Mouse (Mus musculus): ENCODE measurements at regions not wholly inside any gene's neighbourhood (a gene's known extent, or its start where the extent isn't known, plus 50 kb on each side); places are given as distances from the start of the nearest gene placed in this dataset.

DNA sequence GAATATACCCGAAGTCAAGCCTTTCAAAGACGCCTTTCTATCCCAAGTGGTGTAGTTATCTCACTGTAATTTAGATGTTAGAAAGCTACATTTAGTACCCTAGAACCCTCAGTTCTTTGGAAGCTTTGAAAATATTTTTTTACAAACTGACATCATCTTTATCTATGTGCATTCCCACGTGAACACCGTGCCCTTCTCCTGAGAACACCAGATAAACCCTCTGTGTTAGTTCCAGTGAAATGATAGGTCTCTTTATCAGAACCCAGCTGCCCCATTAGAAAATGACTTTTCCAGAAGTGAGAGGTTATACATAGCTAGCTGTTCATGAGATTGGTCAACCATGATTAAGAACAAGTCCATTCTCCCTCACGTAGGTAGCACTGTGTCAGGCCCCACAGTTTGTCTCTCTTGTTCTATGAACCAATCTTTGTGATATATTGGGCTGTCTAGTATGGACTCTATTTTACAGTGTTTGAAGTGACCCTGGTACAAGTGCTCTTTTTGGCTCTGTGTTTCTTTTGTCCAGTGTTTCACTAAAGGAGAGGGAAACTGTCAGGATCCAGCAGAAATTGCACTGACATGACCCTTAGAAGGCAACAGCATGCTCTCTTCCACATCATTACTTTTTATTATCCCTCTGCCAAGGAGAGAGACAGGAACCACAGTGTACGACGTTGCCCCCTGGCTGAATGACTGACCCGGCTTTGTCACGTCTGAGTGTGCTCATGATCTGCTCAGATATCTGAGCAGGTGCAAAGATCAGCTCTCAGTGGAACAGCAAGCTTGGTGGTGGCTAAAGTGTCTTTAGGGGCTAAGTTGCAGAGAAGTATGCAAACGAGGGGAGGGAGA, 1717.9 kb upstream of the Gm7489 start:
- H3K27ac ChIP-seq (replicated peaks) = peak overlapping the region; percentile 87
- H3K4me3 ChIP-seq (replicated peaks) = no peak overlapping the region
- H3K36me3 ChIP-seq (replicated peaks) = no peaks in the 10 kb centered on the region
- H3K9ac ChIP-seq = no peak overlapping the region
- H3K27me3 ChIP-seq = no peaks in the 10 kb centered on the region
- WGBS (ENCODE audit: insufficient replicate concordance) = 34% methylated on average over 10 of the region's 10 CpGs
- ATAC-seq (ENCODE audit: insufficient read depth) = peak; percentile 98
- H3K4me1 ChIP-seq (replicated peaks) = peaks cover 32% of the 10 kb centered on the region
- H3K4me2 ChIP-seq = peak overlapping the region; percentile 41
- H3K9me3 ChIP-seq (replicated peaks) = no peaks in the 10 kb centered on the region

DNA sequence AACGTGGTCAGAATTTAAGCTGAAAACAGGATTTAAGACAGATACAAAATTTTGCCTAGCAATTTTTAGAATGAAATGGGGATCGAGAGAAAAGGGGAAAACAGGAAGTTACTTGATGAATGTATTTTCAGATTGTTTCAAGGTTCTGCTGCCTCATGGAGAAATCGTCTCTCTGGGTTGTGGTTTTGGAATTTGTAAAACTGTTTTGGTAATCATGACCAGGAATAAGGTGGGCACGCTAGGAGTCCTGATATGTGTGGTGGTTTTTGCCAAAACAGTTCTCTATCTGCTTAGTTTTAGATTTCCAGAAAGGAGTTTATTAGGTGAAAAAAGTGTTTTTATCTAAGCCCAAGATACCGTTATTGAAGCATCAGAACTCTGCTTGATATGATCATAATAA, 1716.9 kb upstream of the Gm7489 start:
- 34% methylated on average over 5 of the region's 5 CpGs for WGBS (ENCODE audit: insufficient replicate concordance)
- Histone ChIP-seq H3K27ac (replicated peaks) (peak overlapping the region; percentile 87), H3K36me3 (replicated peaks) (no peaks in the 10 kb centered on the region), H3K27me3 (no peaks in the 10 kb centered on the region), H3K4me3 (replicated peaks) (no peak overlapping the region), H3K9me3 (replicated peaks) (no peaks in the 10 kb centered on the region), H3K4me2 (no peak overlapping the region), H3K9ac (no peak overlapping the region), H3K4me1 (replicated peaks) (peaks cover 31% of the 10 kb centered on the region)
- ATAC-seq (ENCODE audit: insufficient read depth) = no peak

DNA sequence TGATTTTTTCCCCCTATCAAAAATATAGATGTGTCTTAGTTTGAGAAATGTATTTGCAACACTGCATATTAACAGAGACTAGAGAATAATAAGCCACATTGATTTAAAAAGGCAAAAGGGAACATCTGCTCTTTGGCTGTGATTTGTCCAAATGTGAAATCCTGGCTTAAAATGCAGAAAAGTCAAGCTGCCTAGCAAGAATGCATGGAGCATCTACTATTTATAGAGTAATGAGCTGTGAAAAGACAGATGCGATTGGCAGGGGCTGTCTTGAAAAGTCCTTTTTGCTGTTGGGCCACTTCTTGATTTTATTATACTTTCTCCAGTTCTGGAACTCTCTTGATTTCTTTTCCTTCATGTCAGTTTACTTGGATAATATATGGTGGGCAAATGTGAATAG, 1707.8 kb upstream of the Gm7489 start:
- H3K4me2 ChIP-seq = no peak overlapping the region
- H3K27me3 ChIP-seq = peaks cover 6% of the 10 kb centered on the region; the same call in 1 of the 2 replicates
- WGBS (ENCODE audit: insufficient replicate concordance) = 70% methylated on average over 1 of the region's 1 CpGs
- H3K9ac ChIP-seq = no peak overlapping the region
- no peak overlapping the region for H3K4me3 ChIP-seq (replicated peaks)
- no peak for ATAC-seq (ENCODE audit: insufficient read depth)
- no peaks in the 10 kb centered on the region for H3K9me3 ChIP-seq (replicated peaks)
- no peaks in the 10 kb centered on the region for H3K36me3 ChIP-seq (replicated peaks)
- H3K4me1 ChIP-seq (replicated peaks) = no peaks in the 10 kb centered on the region
- no peak overlapping the region for H3K27ac ChIP-seq (replicated peaks)

DNA sequence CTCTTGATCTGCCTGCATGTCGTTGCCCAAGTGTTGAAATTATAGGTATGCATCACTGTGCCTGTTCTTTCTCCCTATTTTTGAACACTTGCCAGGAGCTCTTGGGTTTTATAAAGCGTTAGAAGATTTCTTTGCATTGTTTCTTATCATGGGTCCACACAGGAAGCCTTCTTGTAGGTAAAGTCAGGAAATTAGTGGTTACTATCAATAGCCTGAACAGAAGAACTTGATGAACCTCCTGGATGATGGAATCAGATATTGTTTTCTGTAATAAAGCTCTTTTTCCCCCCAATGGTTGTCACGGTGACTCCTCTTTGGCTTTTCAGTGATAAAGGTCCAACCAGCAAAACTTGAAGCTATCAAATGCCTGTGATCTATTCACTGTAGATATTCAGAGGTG, 1706.0 kb upstream of the Gm7489 start:
- 0 out of 2 replicates have a peak, but pooled peaks cover 6% of the 10 kb centered on the region for H3K27me3 ChIP-seq
- H3K9ac ChIP-seq = no peak overlapping the region
- WGBS (ENCODE audit: insufficient replicate concordance) = 36% methylated on average over 3 of the region's 3 CpGs
- no peaks in the 10 kb centered on the region for H3K9me3 ChIP-seq (replicated peaks)
- H3K4me1 ChIP-seq (replicated peaks) = no peaks in the 10 kb centered on the region
- ATAC-seq (ENCODE audit: insufficient read depth) = no peak
- H3K27ac ChIP-seq (replicated peaks) = no peak overlapping the region
- H3K36me3 ChIP-seq (replicated peaks) = no peaks in the 10 kb centered on the region
- H3K4me2 ChIP-seq = no peak overlapping the region
- H3K4me3 ChIP-seq (replicated peaks) = no peak overlapping the region

DNA sequence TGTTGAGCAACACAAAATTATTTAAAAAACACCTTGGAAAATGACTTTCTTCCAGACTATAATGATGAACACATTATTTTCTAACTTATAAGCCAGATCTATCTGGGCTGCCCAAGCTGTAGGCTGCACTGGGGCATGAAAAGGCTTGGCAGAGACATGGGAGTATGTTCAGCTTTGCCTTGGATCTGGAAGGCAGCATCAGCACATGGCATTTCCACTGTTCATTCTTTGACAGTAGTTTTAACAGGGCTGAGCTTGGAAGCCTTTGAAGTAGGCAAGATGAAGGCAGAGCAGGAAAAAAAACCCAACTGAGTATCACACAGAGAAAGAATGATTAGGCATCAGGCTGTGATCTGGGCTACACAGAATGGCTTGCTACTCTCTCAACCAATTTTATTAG, 1705.3 kb upstream of the Gm7489 start:
- no peak for ATAC-seq (ENCODE audit: insufficient read depth)
- no peaks in the 10 kb centered on the region for H3K9me3 ChIP-seq (replicated peaks)

DNA sequence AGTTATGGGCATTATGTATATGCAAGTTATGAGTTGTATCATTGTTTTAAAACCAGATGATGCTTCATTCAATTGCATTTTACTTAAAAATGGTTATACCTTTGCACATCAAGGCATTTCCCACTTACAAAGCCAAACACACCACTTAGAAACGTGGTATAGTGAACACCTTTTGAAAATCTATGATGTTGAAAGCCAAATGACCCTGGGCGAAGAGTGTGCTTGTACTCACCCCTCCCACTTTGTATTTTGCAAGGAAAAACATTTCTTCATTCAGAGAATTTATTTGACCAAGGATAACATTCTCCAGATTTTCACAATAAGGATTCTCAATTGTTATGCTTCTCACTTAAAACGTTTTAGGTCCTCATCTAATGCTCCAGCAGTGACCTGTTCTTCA, 1693.5 kb upstream of the Gm7489 start:
- Histone ChIP-seq H3K36me3 (replicated peaks) (no peaks in the 10 kb centered on the region), H3K4me3 (replicated peaks) (no peak overlapping the region), H3K27me3 (no peaks in the 10 kb centered on the region), H3K4me2 (no peak overlapping the region), H3K27ac (replicated peaks) (no peak overlapping the region), H3K4me1 (replicated peaks) (no peaks in the 10 kb centered on the region), H3K9me3 (replicated peaks) (no peaks in the 10 kb centered on the region), H3K9ac (no peak overlapping the region)
- no peak for ATAC-seq (ENCODE audit: insufficient read depth)
- 45% methylated on average over 3 of the region's 3 CpGs for WGBS (ENCODE audit: insufficient replicate concordance)

More for the DNA sequence above, 1705.3 kb upstream of the Gm7489 start:
- H3K4me2 ChIP-seq = no peak overlapping the region
- 0 out of 2 replicates have a peak, but pooled peaks cover under 1% of the 10 kb centered on the region for H3K27me3 ChIP-seq
- no peak overlapping the region for H3K9ac ChIP-seq
- H3K4me3 ChIP-seq (replicated peaks) = no peak overlapping the region
- H3K36me3 ChIP-seq (replicated peaks) = no peaks in the 10 kb centered on the region
- no peak overlapping the region for H3K27ac ChIP-seq (replicated peaks)
- H3K4me1 ChIP-seq (replicated peaks) = no peaks in the 10 kb centered on the region

DNA sequence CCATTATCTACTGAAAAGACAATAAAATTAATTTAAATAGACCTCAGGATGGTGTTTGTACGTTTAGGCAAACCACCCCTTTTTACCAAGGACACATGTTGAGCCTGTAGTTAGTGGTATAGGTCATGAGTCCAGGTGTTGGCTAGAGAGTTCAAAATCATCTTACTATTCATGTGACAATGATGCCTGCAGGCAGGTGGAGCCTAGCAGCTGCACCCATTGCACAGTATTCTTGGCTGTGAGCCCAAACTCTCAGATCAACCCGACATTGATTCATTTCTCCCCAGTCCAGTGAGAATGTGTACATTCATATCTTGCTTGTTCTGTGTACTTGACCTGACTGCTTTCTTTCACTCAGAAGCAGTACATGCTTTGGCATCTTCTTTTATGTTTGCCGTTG, 1677.4 kb upstream of the Gm7489 start:
- H3K4me3 ChIP-seq (replicated peaks) = no peak overlapping the region
- H3K4me2 ChIP-seq = no peak overlapping the region
- no peaks in the 10 kb centered on the region for H3K9me3 ChIP-seq (replicated peaks)
- no peak for ATAC-seq (ENCODE audit: insufficient read depth)
- 63% methylated on average over 3 of the region's 3 CpGs for WGBS (ENCODE audit: insufficient replicate concordance)
- no peaks in the 10 kb centered on the region for H3K4me1 ChIP-seq (replicated peaks)
- H3K36me3 ChIP-seq (replicated peaks) = no peaks in the 10 kb centered on the region
- H3K27ac ChIP-seq (replicated peaks) = no peak overlapping the region
- no peak overlapping the region for H3K9ac ChIP-seq
- no peaks in the 10 kb centered on the region for H3K27me3 ChIP-seq

DNA sequence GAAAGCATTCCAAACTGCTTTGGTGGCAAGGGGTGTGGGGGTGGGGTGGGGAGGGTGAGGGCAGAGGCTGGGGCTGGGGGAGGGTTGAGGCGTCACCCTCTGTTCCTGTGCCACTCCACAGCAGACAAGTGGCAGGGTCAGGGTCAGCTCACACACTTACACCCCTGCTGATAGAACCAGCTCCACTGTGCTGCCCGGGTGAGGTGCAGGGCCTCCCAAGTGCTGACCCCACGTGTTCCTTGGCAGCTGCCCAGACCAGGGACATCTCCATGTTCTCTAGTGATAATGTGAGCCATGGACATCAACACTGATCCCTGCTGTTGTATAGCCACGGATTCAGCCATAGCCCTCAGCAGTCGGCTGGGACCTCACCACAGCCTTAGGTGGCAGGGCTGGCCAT, 1652.3 kb upstream of the Gm7489 start:
- 63% methylated on average over 5 of the region's 5 CpGs for WGBS (ENCODE audit: insufficient replicate concordance)
- Histone ChIP-seq H3K27ac (replicated peaks) (no peak overlapping the region), H3K9ac (no peak overlapping the region), H3K4me2 (no peak overlapping the region), H3K4me3 (replicated peaks) (no peak overlapping the region), H3K4me1 (replicated peaks) (no peaks in the 10 kb centered on the region), H3K9me3 (replicated peaks) (no peaks in the 10 kb centered on the region), H3K36me3 (replicated peaks) (no peaks in the 10 kb centered on the region), H3K27me3 (no peaks in the 10 kb centered on the region)
- no peak for ATAC-seq (ENCODE audit: insufficient read depth)

DNA sequence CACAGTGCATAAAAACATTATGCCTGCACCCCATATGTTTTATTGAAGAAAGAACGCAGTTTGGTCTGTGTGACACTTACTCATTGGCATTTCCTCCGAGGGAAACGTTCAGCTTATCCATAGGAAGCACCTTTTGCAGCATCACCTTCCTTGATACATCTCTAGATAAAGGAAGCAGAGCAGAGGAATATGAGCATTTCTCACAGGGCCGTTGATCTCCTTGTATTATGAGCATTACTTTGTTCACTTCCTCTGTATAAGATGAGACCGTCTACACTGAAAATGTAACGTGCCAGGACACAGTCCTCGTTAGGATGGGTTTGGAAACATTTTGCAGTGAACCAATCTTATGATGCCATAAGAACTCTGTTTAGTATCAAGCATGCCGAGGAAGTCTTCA, 1648.5 kb upstream of the Gm7489 start:
- no peak for ATAC-seq (ENCODE audit: insufficient read depth)
- Histone ChIP-seq H3K36me3 (replicated peaks) (no peaks in the 10 kb centered on the region), H3K9me3 (replicated peaks) (no peaks in the 10 kb centered on the region), H3K27ac (replicated peaks) (no peak overlapping the region), H3K4me3 (replicated peaks) (no peak overlapping the region), H3K4me2 (no peak overlapping the region), H3K9ac (no peak overlapping the region), H3K27me3 (no peaks in the 10 kb centered on the region), H3K4me1 (replicated peaks) (no peaks in the 10 kb centered on the region)
- 12% methylated on average over 8 of the region's 8 CpGs for WGBS (ENCODE audit: insufficient replicate concordance)

DNA sequence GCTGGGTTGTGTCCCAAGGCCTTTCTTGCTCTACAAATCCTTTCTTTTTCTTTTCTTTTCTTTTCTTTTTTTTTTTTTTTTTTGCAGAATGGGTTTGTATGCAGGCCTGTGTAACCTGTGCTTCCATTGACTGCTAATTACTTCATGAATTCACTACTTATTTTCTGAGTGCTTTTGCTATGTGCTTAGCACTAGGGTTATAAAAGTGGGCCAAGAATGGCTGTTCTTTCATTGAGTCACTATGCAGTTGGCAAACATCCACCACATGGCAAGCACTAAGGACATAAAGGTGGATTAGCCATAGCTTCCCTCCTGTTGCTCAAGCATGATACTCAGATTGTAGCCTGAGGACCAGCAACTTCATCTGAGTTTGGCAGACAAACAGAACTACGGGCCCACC, 1641.8 kb upstream of the Gm7489 start:
- 58% methylated on average over 1 of the region's 1 CpGs for WGBS (ENCODE audit: insufficient replicate concordance)
- no peak overlapping the region for H3K4me2 ChIP-seq
- no peak overlapping the region for H3K4me3 ChIP-seq (replicated peaks)
- no peaks in the 10 kb centered on the region for H3K36me3 ChIP-seq (replicated peaks)
- no peak for ATAC-seq (ENCODE audit: insufficient read depth)
- H3K9ac ChIP-seq = no peak overlapping the region
- H3K4me1 ChIP-seq (replicated peaks) = no peaks in the 10 kb centered on the region
- H3K9me3 ChIP-seq (replicated peaks) = no peaks in the 10 kb centered on the region
- H3K27me3 ChIP-seq = no peaks in the 10 kb centered on the region
- no peak overlapping the region for H3K27ac ChIP-seq (replicated peaks)

All from liver, embryonic 15.5 days (tissue).